Mouse (Mus musculus): ENCODE measurements around the gene Aph1b. TPM values are rescaled to one million over a fixed set of nuclear protein-coding genes. Genes with fewer than 3 reads are reported as not detected.
A peak's percentile ranks its signal among the peaks of the same experiment; 100 is the strongest.
"Not testable (repeated sequence)": the region's sequence is repeated elsewhere in the genome, so short reads cannot be mapped to it uniquely, and the experiment has no call there.

Aph1b gene
- polyA plus RNA-seq (2012; rRNA removed), result 5.4 and 6.5 TPM in 2 replicates

DNA sequence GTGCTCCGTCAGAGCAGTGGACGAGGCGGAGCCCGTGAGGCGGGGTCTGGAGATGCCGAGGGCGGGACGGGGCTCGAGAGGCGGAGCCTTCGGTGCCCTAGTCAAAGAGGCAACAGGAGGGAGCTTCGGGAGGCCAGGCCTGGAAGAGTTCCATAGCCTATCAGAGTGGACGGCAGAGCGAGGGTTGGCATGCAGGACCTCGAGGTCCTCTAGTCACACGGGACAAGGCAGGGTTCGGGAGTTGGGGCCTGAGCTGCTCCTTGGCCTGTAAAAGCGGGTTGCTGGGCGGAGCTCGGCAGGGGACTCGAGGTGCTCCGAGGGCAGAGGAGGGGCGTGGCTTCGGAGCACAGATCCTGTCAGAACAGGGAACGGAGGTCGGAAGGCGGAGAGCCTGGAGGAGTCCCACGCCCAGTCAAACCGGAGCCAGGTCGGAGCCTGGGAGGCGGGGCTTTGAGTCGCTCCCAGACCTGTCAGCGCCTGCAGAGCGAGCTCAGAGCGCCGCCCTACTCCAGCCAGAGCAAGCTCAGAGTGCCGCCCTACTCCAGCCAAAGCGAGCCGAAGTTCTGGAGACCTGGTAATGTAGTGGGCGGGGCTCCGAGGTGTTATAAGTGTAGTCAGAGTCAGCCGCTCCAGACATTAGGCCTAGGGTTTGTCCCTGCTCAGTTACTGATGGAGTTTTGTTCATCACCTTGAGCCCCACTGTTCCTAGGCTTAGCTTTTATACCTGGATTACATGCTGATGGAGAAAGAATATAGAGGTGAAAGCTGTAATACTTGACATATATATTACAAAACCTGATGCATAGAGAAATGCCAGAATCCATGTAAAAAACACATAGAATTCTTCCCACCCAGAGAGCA, at the start of gene Aph1b:
Gene Aph1b, minus strand, starts transcription at position 27 of the 861 bp plus-strand sequence.
- under 1% methylated on average over 42 of the region's 42 CpGs for WGBS
- TF ChIP-seq CTCF (conservative IDR thresholded peaks at IDR 0.05; ENCODE audit: insufficient read depth, insufficient read length, low read depth, low read length), result 0 out of 2 replicates have a peak, but pooled peaks have one; percentile 5
- TF ChIP-seq POLR2A (IDR thresholded peaks at IDR 0.05; ENCODE audit: low read depth, low read length), result peak; percentile 51
- Histone ChIP-seq H3K36me3 (ENCODE audit: control insufficient read depth, insufficient read depth, low read length) (no peaks in the 10 kb centered on the region), H3K27ac (ENCODE audit: insufficient read depth, low read depth, low read length) (peak within 1 kb of the TSS; percentile 87), H3K27me3 (replicated peaks; ENCODE audit: control insufficient read depth, insufficient read depth, low read length) (no peaks in the 10 kb centered on the region), H3K4me3 (ENCODE audit: insufficient read depth, low read depth, low read length) (peak within 1 kb of the TSS; percentile 80), H3K4me1 (ENCODE audit: control insufficient read depth, insufficient read depth, low read length) (peaks cover 2% of the 10 kb centered on the region; the same call in 1 of the 2 replicates)
- DNase-seq, result peak; percentile 99

DNA sequence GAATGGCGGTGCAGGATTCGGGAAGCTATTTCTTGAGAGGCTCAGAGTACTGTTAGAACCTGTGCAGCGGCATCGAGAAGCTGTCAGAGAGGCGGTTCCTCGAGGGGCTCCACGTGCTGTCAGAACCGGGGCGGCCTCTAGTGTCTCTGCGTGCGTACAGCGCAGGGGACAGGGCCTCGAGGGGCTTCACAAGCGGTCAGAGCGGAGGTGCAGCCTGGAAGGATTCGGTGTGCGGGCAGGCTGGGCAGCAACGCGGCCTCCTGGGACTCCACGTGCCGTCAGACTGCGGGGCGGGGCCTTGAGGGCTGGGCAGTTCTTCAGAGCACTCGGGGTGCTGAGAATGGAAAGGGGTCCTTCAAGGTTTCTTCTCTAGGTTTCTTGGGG, 39.8 kb upstream of the Aph1b start:
- Histone ChIP-seq H3K4me1 (ENCODE audit: control insufficient read depth, insufficient read depth, low read length) (peaks cover 14% of the 10 kb centered on the region; the same call in 1 of the 2 replicates), H3K27me3 (replicated peaks; ENCODE audit: control insufficient read depth, insufficient read depth, low read length) (no peaks in the 10 kb centered on the region), H3K4me3 (ENCODE audit: insufficient read depth, low read depth, low read length) (peak overlapping the region; percentile 57), H3K27ac (ENCODE audit: insufficient read depth, low read depth, low read length) (no peak overlapping the region), H3K36me3 (ENCODE audit: control insufficient read depth, insufficient read depth, low read length) (no peaks in the 10 kb centered on the region)
- TF ChIP-seq CTCF (conservative IDR thresholded peaks at IDR 0.05; ENCODE audit: insufficient read depth, insufficient read length, low read depth, low read length) (no peak), POLR2A (IDR thresholded peaks at IDR 0.05; ENCODE audit: low read depth, low read length) (no peak)
- DNase-seq, result no peak
- WGBS, result under 1% methylated on average over 24 of the region's 24 CpGs

DNA sequence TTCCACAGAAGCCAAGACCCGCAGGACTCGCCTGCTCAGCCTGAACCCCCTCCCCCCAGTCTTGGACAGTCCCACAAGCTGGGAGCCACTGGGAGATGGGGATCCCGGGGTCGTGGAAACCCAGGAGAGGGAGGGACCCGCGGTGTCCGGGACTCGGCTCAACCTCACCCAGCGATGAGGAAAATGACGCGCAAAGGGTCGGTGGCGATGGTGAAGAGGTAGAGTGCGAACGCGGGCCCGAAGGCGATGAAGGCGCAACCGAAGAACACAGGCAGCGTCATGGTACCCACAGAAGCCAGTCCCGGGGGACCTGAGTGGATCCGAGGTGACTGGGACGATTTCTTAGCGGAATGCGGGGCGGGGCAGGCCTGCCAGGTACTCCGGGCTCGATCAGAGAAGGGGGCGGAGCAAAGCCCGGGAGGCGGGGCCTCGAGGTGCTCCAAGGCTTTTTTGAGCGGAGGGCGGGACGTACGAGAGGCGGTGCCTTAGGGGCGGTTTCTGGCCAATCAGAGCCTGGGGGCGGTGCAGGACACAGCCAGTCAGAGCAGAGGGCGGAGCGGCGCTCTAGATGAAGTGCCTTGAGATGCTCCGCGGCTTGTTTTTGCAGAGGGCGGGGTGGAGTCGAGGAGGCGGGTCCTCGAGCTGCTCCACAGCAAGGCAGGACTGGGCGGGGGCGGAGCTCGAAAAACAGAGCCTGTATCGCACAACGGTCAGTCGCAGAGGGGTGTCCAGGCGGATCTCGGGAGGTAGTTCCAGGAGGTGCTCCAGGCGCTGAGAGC, 39.2 kb upstream of the Aph1b start, which contains the start of gene Aph1c:
Gene Aph1c, minus strand, starts transcription at position 409 of the 779 bp plus-strand sequence.
- H3K4me1 ChIP-seq (ENCODE audit: control insufficient read depth, insufficient read depth, low read length), result peaks cover 14% of the 10 kb centered on the region; the same call in 1 of the 2 replicates
- H3K4me3 ChIP-seq (ENCODE audit: insufficient read depth, low read depth, low read length), result peak within 1 kb of the TSS; percentile 92
- 1% methylated on average over 58 of the region's 58 CpGs for WGBS
- peak; percentile 100 for DNase-seq
- no peaks in the 10 kb centered on the region for H3K27me3 ChIP-seq (replicated peaks; ENCODE audit: control insufficient read depth, insufficient read depth, low read length)
- peak; percentile 49 for TF ChIP-seq POLR2A (IDR thresholded peaks at IDR 0.05; ENCODE audit: low read depth, low read length)
- TF ChIP-seq CTCF (conservative IDR thresholded peaks at IDR 0.05; ENCODE audit: insufficient read depth, insufficient read length, low read depth, low read length), result no peak
- peak within 1 kb of the TSS; percentile 93 for H3K27ac ChIP-seq (ENCODE audit: insufficient read depth, low read depth, low read length)
- H3K36me3 ChIP-seq (ENCODE audit: control insufficient read depth, insufficient read depth, low read length), result no peaks in the 10 kb centered on the region

DNA sequence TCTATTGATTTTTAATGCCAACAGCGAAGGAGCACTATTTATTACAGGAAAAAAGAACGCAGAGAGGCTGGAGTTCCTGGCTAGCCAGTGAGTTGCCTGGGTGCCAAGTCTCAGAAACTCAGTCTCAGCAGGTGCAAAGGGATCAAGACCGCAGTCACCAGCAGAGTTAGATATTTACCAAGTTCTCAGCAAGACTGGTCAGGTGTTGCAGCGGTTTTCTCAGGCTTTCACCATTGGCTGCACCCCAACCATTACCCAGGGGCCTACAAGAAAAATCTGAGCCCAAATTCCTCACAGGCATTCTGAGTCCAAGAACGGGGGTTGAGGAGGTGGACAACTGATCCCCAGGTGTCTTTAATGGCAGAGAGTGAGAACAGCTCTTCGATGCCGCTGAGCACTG, 38.6 kb upstream of the Aph1b start:
- 13% methylated on average over 7 of the region's 7 CpGs for WGBS
- peaks cover 14% of the 10 kb centered on the region; the same call in 1 of the 2 replicates for H3K4me1 ChIP-seq (ENCODE audit: control insufficient read depth, insufficient read depth, low read length)
- no peaks in the 10 kb centered on the region for H3K36me3 ChIP-seq (ENCODE audit: control insufficient read depth, insufficient read depth, low read length)
- H3K27me3 ChIP-seq (replicated peaks; ENCODE audit: control insufficient read depth, insufficient read depth, low read length), result no peaks in the 10 kb centered on the region
- peak; percentile 87 for DNase-seq
- H3K27ac ChIP-seq (ENCODE audit: insufficient read depth, low read depth, low read length), result peak overlapping the region; percentile 93
- TF ChIP-seq CTCF (conservative IDR thresholded peaks at IDR 0.05; ENCODE audit: insufficient read depth, insufficient read length, low read depth, low read length), result no peak
- no peak for TF ChIP-seq POLR2A (IDR thresholded peaks at IDR 0.05; ENCODE audit: low read depth, low read length)
- peak overlapping the region; percentile 92 for H3K4me3 ChIP-seq (ENCODE audit: insufficient read depth, low read depth, low read length)

DNA sequence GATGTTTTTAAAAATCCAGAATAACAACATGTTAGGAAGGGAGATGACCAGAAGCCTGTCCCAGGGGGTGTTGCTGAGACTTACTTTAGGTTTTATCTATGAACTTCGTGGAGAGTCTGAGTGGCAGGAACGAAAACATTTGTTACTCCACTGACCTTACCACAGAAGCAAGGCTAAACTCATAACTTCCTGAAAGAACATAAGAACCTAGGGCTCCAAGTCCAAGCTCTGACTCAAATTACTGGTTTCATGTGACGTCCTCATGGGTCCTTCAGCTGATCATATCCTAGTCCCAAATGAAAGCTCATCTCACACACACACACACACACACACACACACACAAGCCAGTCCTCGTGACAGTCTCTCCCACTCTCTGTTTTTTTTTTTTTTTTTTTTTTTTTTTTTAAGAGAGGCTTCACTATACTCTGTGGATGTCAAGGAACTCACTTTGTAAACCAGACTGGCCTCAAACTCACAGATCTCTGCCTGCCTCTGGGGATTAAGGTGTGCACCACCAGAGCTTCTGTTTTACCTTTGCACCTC, 37.1 kb upstream of the Aph1b start:
- 23% methylated on average over 4 of the region's 4 CpGs for WGBS
- Histone ChIP-seq H3K4me3 (ENCODE audit: insufficient read depth, low read depth, low read length) (no peak overlapping the region), H3K27me3 (replicated peaks; ENCODE audit: control insufficient read depth, insufficient read depth, low read length) (no peaks in the 10 kb centered on the region), H3K27ac (ENCODE audit: insufficient read depth, low read depth, low read length) (peak overlapping the region; percentile 47), H3K4me1 (ENCODE audit: control insufficient read depth, insufficient read depth, low read length) (peaks cover 14% of the 10 kb centered on the region; the same call in 1 of the 2 replicates), H3K36me3 (ENCODE audit: control insufficient read depth, insufficient read depth, low read length) (no peaks in the 10 kb centered on the region; the same call in 1 of the 2 replicates)
- TF ChIP-seq POLR2A (IDR thresholded peaks at IDR 0.05; ENCODE audit: low read depth, low read length) (no peak), CTCF (conservative IDR thresholded peaks at IDR 0.05; ENCODE audit: insufficient read depth, insufficient read length, low read depth, low read length) (no peak)
- DNase-seq, result peak; percentile 31

DNA sequence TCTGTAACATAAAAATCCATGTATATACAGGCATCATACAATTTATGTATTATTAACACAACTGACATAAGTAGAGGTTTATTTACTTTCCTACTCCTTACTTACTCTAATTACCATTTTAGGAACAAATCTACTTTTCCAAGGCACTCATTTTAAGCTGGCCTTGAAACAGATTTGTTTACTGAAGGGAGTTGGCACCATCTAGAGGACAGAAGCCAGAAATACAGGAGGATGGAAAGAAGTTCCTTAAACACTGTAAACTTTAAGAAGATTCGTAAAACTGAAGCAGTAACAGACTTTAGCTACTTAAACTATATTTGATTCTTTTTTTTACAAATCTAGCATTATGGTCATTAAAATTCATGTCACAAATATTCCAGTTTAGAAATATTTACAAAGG, 30.7 kb upstream of the Aph1b start:
- peak; percentile 65 for DNase-seq
- Histone ChIP-seq H3K4me1 (ENCODE audit: control insufficient read depth, insufficient read depth, low read length) (no peaks in the 10 kb centered on the region), H3K4me3 (ENCODE audit: insufficient read depth, low read depth, low read length) (no peak overlapping the region), H3K27me3 (replicated peaks; ENCODE audit: control insufficient read depth, insufficient read depth, low read length) (no peaks in the 10 kb centered on the region), H3K36me3 (ENCODE audit: control insufficient read depth, insufficient read depth, low read length) (peaks cover 1% of the 10 kb centered on the region), H3K27ac (ENCODE audit: insufficient read depth, low read depth, low read length) (no peak overlapping the region)
- 0 out of 2 replicates have a peak, but pooled peaks have one; percentile 6 for TF ChIP-seq CTCF (conservative IDR thresholded peaks at IDR 0.05; ENCODE audit: insufficient read depth, insufficient read length, low read depth, low read length)
- TF ChIP-seq POLR2A (IDR thresholded peaks at IDR 0.05; ENCODE audit: low read depth, low read length), result no peak
- 25% methylated on average over 1 of the region's 1 CpGs for WGBS

DNA sequence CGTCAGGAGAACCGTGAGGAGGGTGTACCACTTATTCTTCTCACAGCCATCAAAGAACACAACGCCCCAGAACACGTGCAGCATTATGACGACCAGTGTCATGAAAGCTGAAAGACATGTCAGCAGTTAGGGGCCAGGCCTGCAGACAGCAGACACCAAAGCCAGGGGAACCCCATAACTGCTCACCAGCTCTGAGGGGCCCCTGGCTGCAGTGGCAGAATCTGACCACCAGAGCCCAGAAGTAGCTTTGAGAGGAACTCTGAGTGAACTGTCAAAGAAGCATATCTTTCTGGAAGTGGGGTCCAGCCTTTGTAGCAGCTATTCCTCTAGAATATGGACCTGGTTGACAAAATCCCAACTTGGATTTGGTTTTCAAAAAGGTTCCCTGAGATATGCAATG, 27.0 kb upstream of the Aph1b start:
- not testable (repeated sequence) for DNase-seq; H3K36me3 ChIP-seq (ENCODE audit: control insufficient read depth, insufficient read depth, low read length); H3K27me3 ChIP-seq (replicated peaks; ENCODE audit: control insufficient read depth, insufficient read depth, low read length); H3K4me3 ChIP-seq (ENCODE audit: insufficient read depth, low read depth, low read length); H3K27ac ChIP-seq (ENCODE audit: insufficient read depth, low read depth, low read length); H3K4me1 ChIP-seq (ENCODE audit: control insufficient read depth, insufficient read depth, low read length)
- 100% methylated on average over 2 of the region's 5 CpGs for WGBS
